Mouse (Mus musculus): ENCODE data around the gene Tpst1. TPM values are rescaled to one million over a fixed set of nuclear protein-coding genes. Genes with fewer than 3 reads are reported as not detected.
A peak's percentile ranks its signal among the peaks of the same experiment; 100 is the strongest.

Tpst1 gene
- polyA plus RNA-seq, 1 experiment, result 9.4 TPM

- Histone ChIP-seq H3K4me2 (ENCODE audit: low read depth) (no peak overlapping the region), H3K27me3 (ENCODE audit: control insufficient read depth, insufficient read depth, insufficient read length) (no peaks in the 10 kb centered on the region), H3K4me3 (no peak overlapping the region), H3K79me2 (ENCODE audit: control insufficient read depth, insufficient read depth) (no peaks in the 10 kb centered on the region), H3ac (ENCODE audit: control insufficient read depth, insufficient read length) (no peak overlapping the region), H3K36me3 (ENCODE audit: control insufficient read depth, insufficient read depth) (peaks cover 20% of the 10 kb centered on the region)
- no peak for TF ChIP-seq POLR2A (IDR thresholded peaks at IDR 0.05; ENCODE audit: insufficient read length, low read depth)
- no peak for TF ChIP-seq TCF3 (IDR thresholded peaks at IDR 0.05; ENCODE audit: insufficient read length, low read depth)
- TF ChIP-seq MYOD1 (IDR thresholded peaks at IDR 0.05; ENCODE audit: control insufficient read depth in 1 of 3, insufficient read length in 2 of 3, low read depth in 2 of 3), result no peak
- no peak for TF ChIP-seq TCF12 (IDR thresholded peaks at IDR 0.05; ENCODE audit: insufficient read depth, poor library complexity, severe bottlenecking)
- no peak for TF ChIP-seq CEBPB (IDR thresholded peaks at IDR 0.05; ENCODE audit: insufficient read depth, poor library complexity, severe bottlenecking)
Observed at GRCm38 (mm10) chr5:130056303-130056702, 16.8 kb upstream of the Tpst1 start.

- no peak overlapping the region for H3K4me2 ChIP-seq (ENCODE audit: low read depth)
- no peaks in the 10 kb centered on the region for H3K27me3 ChIP-seq (ENCODE audit: control insufficient read depth, insufficient read depth, insufficient read length)
- H3K79me2 ChIP-seq (ENCODE audit: control insufficient read depth, insufficient read depth), result no peaks in the 10 kb centered on the region
- H3K36me3 ChIP-seq (ENCODE audit: control insufficient read depth, insufficient read depth), result peaks cover 15% of the 10 kb centered on the region
- no peak for TF ChIP-seq MAX (IDR thresholded peaks at IDR 0.05; ENCODE audit: low read depth)
- peak in 1 of 3 experiments; percentile 38 for TF ChIP-seq MYOG (IDR thresholded peaks at IDR 0.05; ENCODE audit: control insufficient read depth in 1 of 3, insufficient read depth in 1 of 3, insufficient read length in 2 of 3, low read depth in 2 of 3)
- no peak for TF ChIP-seq CEBPB (IDR thresholded peaks at IDR 0.05; ENCODE audit: insufficient read depth, poor library complexity, severe bottlenecking)
- no peak overlapping the region for H3K4me3 ChIP-seq
- H3ac ChIP-seq (ENCODE audit: control insufficient read depth, insufficient read length), result no peak overlapping the region
Observed at GRCm38 (mm10) chr5:130059413-130060328, 13.5 kb upstream of the Tpst1 start.

GRCm38 (mm10) chr5:130060329-130060665 lies 12.8 kb upstream of the Tpst1 start:
- Histone ChIP-seq H3K79me2 (ENCODE audit: control insufficient read depth, insufficient read depth) (no peaks in the 10 kb centered on the region), H3K27me3 (ENCODE audit: control insufficient read depth, insufficient read depth, insufficient read length) (no peaks in the 10 kb centered on the region), H3ac (ENCODE audit: control insufficient read depth, insufficient read length) (no peak overlapping the region), H3K36me3 (ENCODE audit: control insufficient read depth, insufficient read depth) (peaks cover 9% of the 10 kb centered on the region), H3K4me3 (no peak overlapping the region), H3K4me2 (ENCODE audit: low read depth) (no peak overlapping the region)
- no peak for TF ChIP-seq MYOG (IDR thresholded peaks at IDR 0.05; ENCODE audit: control insufficient read depth in 1 of 3, insufficient read depth in 1 of 3, insufficient read length in 2 of 3, low read depth in 2 of 3)
- no peak for TF ChIP-seq USF1 (IDR thresholded peaks at IDR 0.05; ENCODE audit: low read depth)
- no peak for TF ChIP-seq REST (IDR thresholded peaks at IDR 0.05; ENCODE audit: insufficient read depth, insufficient read length)
- no peak for TF ChIP-seq CEBPB (IDR thresholded peaks at IDR 0.05; ENCODE audit: insufficient read depth, poor library complexity, severe bottlenecking)
- TF ChIP-seq SRF (IDR thresholded peaks at IDR 0.05; ENCODE audit: control insufficient read depth, insufficient read length, low read depth), result no peak
- no peak for TF ChIP-seq TCF12 (IDR thresholded peaks at IDR 0.05; ENCODE audit: insufficient read depth, poor library complexity, severe bottlenecking)
- TF ChIP-seq MYOD1 (IDR thresholded peaks at IDR 0.05; ENCODE audit: control insufficient read depth in 1 of 3, insufficient read length in 2 of 3, low read depth in 2 of 3), result no peak
- TF ChIP-seq TCF3 (IDR thresholded peaks at IDR 0.05; ENCODE audit: insufficient read length, low read depth), result no peak
- no peak for TF ChIP-seq POLR2AphosphoS2 (IDR thresholded peaks at IDR 0.05; ENCODE audit: insufficient read length, low read depth)
- no peak for TF ChIP-seq MAX (IDR thresholded peaks at IDR 0.05; ENCODE audit: low read depth)
- TF ChIP-seq E2F4 (IDR thresholded peaks at IDR 0.05; ENCODE audit: insufficient read depth), result no peak
- no peak for TF ChIP-seq POLR2A (IDR thresholded peaks at IDR 0.05; ENCODE audit: insufficient read length, low read depth)

GRCm38 (mm10) chr5:130062096-130062495 lies 11.0 kb upstream of the Tpst1 start:
- H3K36me3 ChIP-seq (ENCODE audit: control insufficient read depth, insufficient read depth), result peaks cover 7% of the 10 kb centered on the region
- no peak overlapping the region for H3K4me2 ChIP-seq (ENCODE audit: low read depth)
- no peak overlapping the region for H3ac ChIP-seq (ENCODE audit: control insufficient read depth, insufficient read length)
- no peaks in the 10 kb centered on the region for H3K27me3 ChIP-seq (ENCODE audit: control insufficient read depth, insufficient read depth, insufficient read length)
- no peak overlapping the region for H3K4me3 ChIP-seq
- no peaks in the 10 kb centered on the region for H3K79me2 ChIP-seq (ENCODE audit: control insufficient read depth, insufficient read depth)
- TF ChIP-seq SRF (IDR thresholded peaks at IDR 0.05; ENCODE audit: control insufficient read depth, insufficient read length, low read depth) (no peak), MYOG (IDR thresholded peaks at IDR 0.05; ENCODE audit: control insufficient read depth in 1 of 3, insufficient read depth in 1 of 3, insufficient read length in 2 of 3, low read depth in 2 of 3) (no peak), POLR2A (IDR thresholded peaks at IDR 0.05; ENCODE audit: insufficient read length, low read depth) (no peak), REST (IDR thresholded peaks at IDR 0.05; ENCODE audit: insufficient read depth, insufficient read length) (no peak), E2F4 (IDR thresholded peaks at IDR 0.05; ENCODE audit: insufficient read depth) (no peak), MYOD1 (IDR thresholded peaks at IDR 0.05; ENCODE audit: control insufficient read depth in 1 of 3, insufficient read length in 2 of 3, low read depth in 2 of 3) (no peak), MAX (IDR thresholded peaks at IDR 0.05; ENCODE audit: low read depth) (no peak), USF1 (IDR thresholded peaks at IDR 0.05; ENCODE audit: low read depth) (no peak)

GRCm38 (mm10) chr5:130063760-130064159 lies 9.4 kb upstream of the Tpst1 start:
- Histone ChIP-seq H3K27me3 (ENCODE audit: control insufficient read depth, insufficient read depth, insufficient read length) (no peaks in the 10 kb centered on the region), H3K4me3 (no peak overlapping the region), H3K36me3 (ENCODE audit: control insufficient read depth, insufficient read depth) (peaks cover 7% of the 10 kb centered on the region), H3ac (ENCODE audit: control insufficient read depth, insufficient read length) (no peak overlapping the region), H3K4me2 (ENCODE audit: low read depth) (no peak overlapping the region), H3K79me2 (ENCODE audit: control insufficient read depth, insufficient read depth) (no peaks in the 10 kb centered on the region)
- TF ChIP-seq TCF3 (IDR thresholded peaks at IDR 0.05; ENCODE audit: insufficient read length, low read depth), result no peak
- TF ChIP-seq MAX (IDR thresholded peaks at IDR 0.05; ENCODE audit: low read depth), result no peak
- no peak for TF ChIP-seq POLR2A (IDR thresholded peaks at IDR 0.05; ENCODE audit: insufficient read length, low read depth)
- TF ChIP-seq MYOD1 (IDR thresholded peaks at IDR 0.05; ENCODE audit: control insufficient read depth in 1 of 3, insufficient read length in 2 of 3, low read depth in 2 of 3), result no peak
- TF ChIP-seq E2F4 (IDR thresholded peaks at IDR 0.05; ENCODE audit: insufficient read depth), result no peak
- no peak for TF ChIP-seq TCF12 (IDR thresholded peaks at IDR 0.05; ENCODE audit: insufficient read depth, poor library complexity, severe bottlenecking)
- TF ChIP-seq USF1 (IDR thresholded peaks at IDR 0.05; ENCODE audit: low read depth), result no peak
- no peak for TF ChIP-seq REST (IDR thresholded peaks at IDR 0.05; ENCODE audit: insufficient read depth, insufficient read length)
- no peak for TF ChIP-seq SRF (IDR thresholded peaks at IDR 0.05; ENCODE audit: control insufficient read depth, insufficient read length, low read depth)
- TF ChIP-seq MYOG (IDR thresholded peaks at IDR 0.05; ENCODE audit: control insufficient read depth in 1 of 3, insufficient read depth in 1 of 3, insufficient read length in 2 of 3, low read depth in 2 of 3), result no peak
- no peak for TF ChIP-seq POLR2AphosphoS2 (IDR thresholded peaks at IDR 0.05; ENCODE audit: insufficient read length, low read depth)
- no peak for TF ChIP-seq CEBPB (IDR thresholded peaks at IDR 0.05; ENCODE audit: insufficient read depth, poor library complexity, severe bottlenecking)
